In genomic region chr3:57574885-57575659, GRCm38 (mm10) we compare ENCODE assay signal across 8 mouse cellular contexts. TPM values are rescaled to one million over a fixed set of nuclear protein-coding genes. Genes with fewer than 3 reads are reported as not detected.
A peak's percentile ranks its signal among the peaks of the same experiment; 100 is the strongest.
DNase-seq lines count a peak whose midpoint lies in the region; ATAC-seq and TF ChIP-seq lines count a peak whose summit lies in the region.

No protein-coding gene starts in this region.

- WGBS in forebrain, embryonic 16.5 days = under 1% methylated on average over 54 of the region's 59 CpGs
- whole genome bisulfite sequencing in lung, postnatal 0 days = under 1% methylated on average over 53 of the region's 59 CpGs

- DNase-seq in adrenal gland, postnatal 36 days = peak; percentile 67 to 77
- peak; percentile 41 for DNase-seq in heart, postnatal 25 days (ENCODE audit: low spot score)
- DNase-seq in layer of hippocampus, postnatal 10 days (ENCODE audit: low spot score in 2 of 2) = peak; percentile 42 to 50
- peak; percentile 62 for DNase-seq in lung, postnatal 0 days (ENCODE audit: low spot score)
- DNase-seq in retina, postnatal 7 days (ENCODE audit: low read depth, low spot score) = peak; percentile 17
- no peak for DNase-seq in natural killer cell, adult 2 months (ENCODE audit: low spot score in 2 of 2)

- H3K27me3 ChIP-seq in ES-Bruce4 (ENCODE audit: control insufficient read depth, insufficient read depth, low read length, poor library complexity, severe bottlenecking) = no peaks in the 10 kb centered on the region
- no peaks in the 10 kb centered on the region for H3K27me3 ChIP-seq in forebrain, embryonic 16.5 days (replicated peaks; ENCODE audit: control insufficient read depth, insufficient read depth, low read length)
- no peaks in the 10 kb centered on the region for H3K27me3 ChIP-seq in lung, postnatal 0 days (replicated peaks; ENCODE audit: insufficient read depth, low read length)

- intact Hi-C loops in heart, postnatal 25 days (cut with DNase I) = loop anchor here (1.0 to 5.0 kb wide), 3 partner anchors 43 to 105 kb away; no protein-coding TSS in a partner anchor

- no peaks in the 10 kb centered on the region for H3K36me3 ChIP-seq in ES-Bruce4 (ENCODE audit: control insufficient read depth, insufficient read depth, low read length, poor library complexity, severe bottlenecking)
- no peaks in the 10 kb centered on the region for H3K36me3 ChIP-seq in forebrain, embryonic 16.5 days (ENCODE audit: control insufficient read depth, insufficient read depth)
- no peaks in the 10 kb centered on the region for H3K36me3 ChIP-seq in lung, postnatal 0 days (ENCODE audit: insufficient read depth, low read length)

- no peak for TF ChIP-seq CTCF in ES-Bruce4 (IDR thresholded peaks at IDR 0.05; ENCODE audit: low read depth, low read length)
- TF ChIP-seq CTCF in lung, postnatal 0 days (IDR thresholded peaks at IDR 0.05) = peak; percentile 35

- TF ChIP-seq POLR2A in ES-Bruce4 (IDR thresholded peaks at IDR 0.05; ENCODE audit: insufficient read depth, low read length) = no peak

- peak overlapping the region; percentile 76 for H3K4me3 ChIP-seq in ES-Bruce4 (ENCODE audit: low read depth, low read length)
- H3K4me3 ChIP-seq in forebrain, embryonic 16.5 days (replicated peaks; ENCODE audit: low read length) = peak overlapping the region; percentile 58
- H3K4me3 ChIP-seq in lung, postnatal 0 days (ENCODE audit: low read depth, low read length) = peak overlapping the region; percentile 97

- no peaks in the 10 kb centered on the region for H3K4me1 ChIP-seq in ES-Bruce4 (ENCODE audit: control insufficient read depth, insufficient read depth, low read length)
- peaks cover 14% of the 10 kb centered on the region for H3K4me1 ChIP-seq in forebrain, embryonic 16.5 days (replicated peaks; ENCODE audit: control insufficient read depth, insufficient read depth, low read length)
- H3K4me1 ChIP-seq in lung, postnatal 0 days (ENCODE audit: insufficient read depth, low read depth, low read length) = peaks cover 11% of the 10 kb centered on the region; the same call in 1 of the 2 replicates

- H3K9me3 ChIP-seq in ES-Bruce4 (replicated peaks; ENCODE audit: control insufficient read depth, insufficient read depth, low read length, poor library complexity, severe bottlenecking) = no peaks in the 10 kb centered on the region
- H3K9me3 ChIP-seq in forebrain, embryonic 16.5 days (ENCODE audit: control insufficient read depth, low read length) = no peaks in the 10 kb centered on the region
- H3K9me3 ChIP-seq in lung, postnatal 0 days (ENCODE audit: low read length) = no peaks in the 10 kb centered on the region

- H3K9ac ChIP-seq in ES-Bruce4 (ENCODE audit: low read depth, poor library complexity, severe bottlenecking) = peak overlapping the region; percentile 86
- H3K9ac ChIP-seq in forebrain, embryonic 16.5 days (replicated peaks; ENCODE audit: low read depth, low read length) = peak overlapping the region; percentile 64
- H3K9ac ChIP-seq in lung, postnatal 0 days (replicated peaks; ENCODE audit: low read depth) = peak overlapping the region; percentile 94

- H3K4me2 ChIP-seq in forebrain, embryonic 16.5 days (ENCODE audit: low read length) = peak overlapping the region; percentile 94
- H3K4me2 ChIP-seq in lung, postnatal 0 days (replicated peaks; ENCODE audit: low read depth, low read length) = peak overlapping the region; percentile 72

- H3K27ac ChIP-seq in ES-Bruce4 (ENCODE audit: insufficient read depth, low read length) = no peak overlapping the region
- H3K27ac ChIP-seq in forebrain, embryonic 16.5 days (ENCODE audit: low read length) = peak overlapping the region; percentile 51; the same call in 1 of the 2 replicates
- peak overlapping the region; percentile 99 for H3K27ac ChIP-seq in lung, postnatal 0 days (ENCODE audit: low read length)

- ATAC-seq in forebrain, embryonic 16.5 days = peak; percentile 56
- peak; percentile 25 for ATAC-seq in lung, postnatal 0 days

- no peak for TF ChIP-seq EP300 in ES-Bruce4 (IDR thresholded peaks at IDR 0.05; ENCODE audit: insufficient read depth, low read depth, low read length)
- no peak for TF ChIP-seq EP300 in lung, postnatal 0 days (IDR thresholded peaks at IDR 0.05)

RNA-seq across cellular contexts. Expression of gene Wwtr1, which starts 0.6 kb away (rescaled TPM):
- 43.6 and 43.7 TPM in 2 replicates for polyA plus RNA-seq in ES-Bruce4 (2011; ENCODE audit: insufficient read depth, insufficient read length, low read depth, missing spikeins)
- total RNA-seq in adrenal gland, postnatal 36 days (2021) = 10 to 100 TPM; 42.9 to 48.9 TPM
- polyA plus RNA-seq in forebrain, embryonic 16.5 days (2015; fragmentation: Nextera tagmentation; extraction: Ambion mirVana) = 9.9 and 12.3 TPM in 2 replicates
- 10 to 100 TPM; 57.9 to 61.6 TPM for total RNA-seq in heart, postnatal 25 days (2021)
- 10 to 100 TPM; 24.2 to 26.1 TPM for total RNA-seq in layer of hippocampus, postnatal 10 days (2021)
- polyA plus RNA-seq in lung, postnatal 0 days (2015; fragmentation: Nextera tagmentation; extraction: Ambion mirVana) = 53.6 and 56.0 TPM in 2 replicates

Comparison
In these comparisons a context has a peak if more than half of its experiments do, and no peak if none do; other contexts are left out.
1. DNase-seq: peak in adrenal gland, postnatal 36 days (2 of 2), heart, postnatal 25 days (single experiment), layer of hippocampus, postnatal 10 days (2 of 2), lung, postnatal 0 days (single experiment) and retina, postnatal 7 days (single experiment); none in natural killer cell, adult 2 months (0 of 2).
2. Peak in every context shown above with its lines, with median percentiles within 50 percentile points of each other: H3K4me3 ChIP-seq and H3K9ac ChIP-seq.